Mouse (Mus musculus): ENCODE measurements around the gene Them7. TPM values are rescaled to one million over a fixed set of nuclear protein-coding genes. Genes with fewer than 3 reads are reported as not detected.

Them7 gene
- total RNA-seq, 2 experiments from 2014 or later, result not detected

GRCm38 (mm10) chr2:105379682-105380081, 155.6 kb downstream of the Them7 start:
- no peak for DNase-seq

- DNase-seq, result no peak
Observed at GRCm38 (mm10) chr2:105380757-105381319, 156.7 kb downstream of the Them7 start.

- DNase-seq, result no peak
Observed at GRCm38 (mm10) chr2:105383063-105383462, 158.9 kb downstream of the Them7 start.

GRCm38 (mm10) chr2:105384998-105385397, 160.9 kb downstream of the Them7 start:
- no peak for DNase-seq

- DNase-seq, result no peak
Observed at GRCm38 (mm10) chr2:105386418-105386817, 162.3 kb downstream of the Them7 start.

GRCm38 (mm10) chr2:105389007-105389890, 165.1 kb downstream of the Them7 start:
- DNase-seq, result no peak

GRCm38 (mm10) chr2:105390653-105391413, 166.7 kb downstream of the Them7 start:
- DNase-seq, result no peak

- no peak for DNase-seq
Observed at GRCm38 (mm10) chr2:105391414-105391784, 167.3 kb downstream of the Them7 start.

GRCm38 (mm10) chr2:105392514-105392913, 168.4 kb downstream of the Them7 start:
- no peak for DNase-seq

- no peak for DNase-seq
Observed at GRCm38 (mm10) chr2:105394375-105394774, 170.3 kb downstream of the Them7 start.

- DNase-seq, result no peak
Observed at GRCm38 (mm10) chr2:105396066-105396465, 171.9 kb downstream of the Them7 start.

GRCm38 (mm10) chr2:105397446-105398211, 173.5 kb downstream of the Them7 start:
- no peak for DNase-seq

GRCm38 (mm10) chr2:105398636-105399084, 174.5 kb downstream of the Them7 start:
- DNase-seq, result no peak

- peak; percentile 27 to 35 for DNase-seq
Observed at GRCm38 (mm10) chr2:105399085-105399891, 175.2 kb downstream of the Them7 start, which contains the start of gene Rcn1. TSS of gene Rcn1 (minus strand) at chr2:105399319.

GRCm38 (mm10) chr2:105400558-105400957, 176.4 kb downstream of the Them7 start:
- DNase-seq, result no peak

- no peak for DNase-seq
Observed at GRCm38 (mm10) chr2:105402180-105402579, 178.1 kb downstream of the Them7 start.

- peak in 1 of 2 experiments; percentile 31 for DNase-seq
Observed at GRCm38 (mm10) chr2:105408511-105408910, 184.4 kb downstream of the Them7 start.

GRCm38 (mm10) chr2:105409253-105409652, 185.1 kb downstream of the Them7 start:
- DNase-seq, result no peak

GRCm38 (mm10) chr2:105414309-105414708, 190.2 kb downstream of the Them7 start:
- DNase-seq, result no peak

- no peak for DNase-seq
Observed at GRCm38 (mm10) chr2:105416046-105416659, 192.0 kb downstream of the Them7 start.
